Mouse (Mus musculus) gastrocnemius, adult 8-10 months (tissue): ENCODE measurements around the gene Rnf4. TPM values are rescaled to one million over a fixed set of nuclear protein-coding genes. Genes with fewer than 3 reads are reported as not detected.

Experiments used
- DNase-seq, 2 experiments: peaks; one replicate each; pipeline ENCODE4 v3.0.0; 2022; ENCODE audit warnings: low spot score in 2 of 2
- total RNA-seq, 4 experiments: library from RNA; stranded (reverse); gene quantifications; 2 replicates each; pipeline ENCODE4 v1.2.4; 2022

Rnf4 gene
- total RNA-seq, 4 experiments from 2014 or later = 14.0 to 17.5 (median 15.9) TPM

- DNase-seq = peak in 1 of 2 experiments; percentile 18
Measured at GRCm38 (mm10) chr5:34336775-34337450, 824 bp downstream of the Rnf4 start.

- DNase-seq = no peak
Measured at GRCm38 (mm10) chr5:34340246-34340645, 4.2 kb downstream of the Rnf4 start.

GRCm38 (mm10) chr5:34352084-34352631 lies 16.1 kb downstream of the Rnf4 start:
- DNase-seq = no peak

GRCm38 (mm10) chr5:34360261-34360660 lies 24.2 kb downstream of the Rnf4 start:
- DNase-seq = no peak

- DNase-seq = no peak
Measured at GRCm38 (mm10) chr5:34363115-34363514, 27.0 kb downstream of the Rnf4 start.

GRCm38 (mm10) chr5:34368551-34369290 lies 32.6 kb downstream of the Rnf4 start:
- DNase-seq = no peak

- peak; percentile 93 to 97 for DNase-seq
Measured at GRCm38 (mm10) chr5:34369341-34370021, 33.4 kb downstream of the Rnf4 start, which contains the start of gene Fam193a. Gene Fam193a, plus strand, starts transcription at chr5:34369933.

- DNase-seq = peak; percentile 7 to 16
Measured at GRCm38 (mm10) chr5:34370022-34370823, 34.1 kb downstream of the Rnf4 start.

- DNase-seq = no peak
Measured at GRCm38 (mm10) chr5:34370840-34371239, 34.8 kb downstream of the Rnf4 start.

- no peak for DNase-seq
Measured at GRCm38 (mm10) chr5:34372141-34372540, 36.1 kb downstream of the Rnf4 start.

GRCm38 (mm10) chr5:34372541-34372940 lies 36.5 kb downstream of the Rnf4 start:
- no peak for DNase-seq

GRCm38 (mm10) chr5:34378787-34379186 lies 42.7 kb downstream of the Rnf4 start:
- no peak for DNase-seq

- no peak for DNase-seq
Measured at GRCm38 (mm10) chr5:34381700-34382099, 45.6 kb downstream of the Rnf4 start.

GRCm38 (mm10) chr5:34385616-34386015 lies 49.5 kb downstream of the Rnf4 start:
- DNase-seq = no peak

GRCm38 (mm10) chr5:34386744-34387143 lies 50.7 kb downstream of the Rnf4 start:
- no peak for DNase-seq

- no peak for DNase-seq
Measured at GRCm38 (mm10) chr5:34393251-34393650, 57.2 kb downstream of the Rnf4 start.

- DNase-seq = no peak
Measured at GRCm38 (mm10) chr5:34395347-34395746, 59.3 kb downstream of the Rnf4 start.

- DNase-seq = no peak
Measured at GRCm38 (mm10) chr5:34395850-34396540, 59.9 kb downstream of the Rnf4 start.

- DNase-seq = no peak
Measured at GRCm38 (mm10) chr5:34397866-34398265, 61.8 kb downstream of the Rnf4 start.

GRCm38 (mm10) chr5:34398326-34398725 lies 62.2 kb downstream of the Rnf4 start:
- no peak for DNase-seq
